Mouse (Mus musculus): Measurements from ENCODE around the gene Mthfs. TPM values are rescaled to one million over a fixed set of nuclear protein-coding genes. Genes with fewer than 3 reads are reported as not detected.

The Mthfs gene
- polyA plus RNA-seq, 1 experiment from 2014 or later, result 14.9 TPM

GRCm38 (mm10) chr9:89256556-89257335 is 46.3 kb downstream of the Mthfs start:
- Histone ChIP-seq H3K27me3 (no peaks in the 10 kb centered on the region), H3K9ac (no peak overlapping the region), H3K27ac (no peak overlapping the region), H3K4me2 (no peak overlapping the region), H3K36me3 (no peaks in the 10 kb centered on the region), H3K4me3 (no peak overlapping the region), H3K9me3 (replicated peaks) (no peaks in the 10 kb centered on the region), H3K4me1 (replicated peaks) (no peaks in the 10 kb centered on the region)
- no peak for ATAC-seq (replicated peaks; ENCODE audit: insufficient number of reproducible peaks, insufficient read depth, low FRiP score, low read depth)
- WGBS, result 75% methylated on average over 12 of the region's 12 CpGs

- Histone ChIP-seq H3K27me3 (no peaks in the 10 kb centered on the region), H3K36me3 (no peaks in the 10 kb centered on the region), H3K9me3 (replicated peaks) (no peaks in the 10 kb centered on the region), H3K4me2 (no peak overlapping the region), H3K4me1 (replicated peaks) (no peaks in the 10 kb centered on the region), H3K4me3 (no peak overlapping the region), H3K9ac (no peak overlapping the region), H3K27ac (no peak overlapping the region)
- no peak for ATAC-seq (replicated peaks; ENCODE audit: insufficient number of reproducible peaks, insufficient read depth, low FRiP score, low read depth)
- WGBS, result 84% methylated on average over 3 of the region's 3 CpGs
Measured at GRCm38 (mm10) chr9:89263968-89264367, 53.5 kb downstream of the Mthfs start.

- H3K36me3 ChIP-seq, result no peaks in the 10 kb centered on the region
- no peaks in the 10 kb centered on the region for H3K27me3 ChIP-seq
- no peak for ATAC-seq (replicated peaks; ENCODE audit: insufficient number of reproducible peaks, insufficient read depth, low FRiP score, low read depth)
- no peak overlapping the region for H3K4me3 ChIP-seq
- 88% methylated on average over 1 of the region's 1 CpGs for WGBS
- no peak overlapping the region for H3K4me2 ChIP-seq
- H3K9ac ChIP-seq, result no peak overlapping the region
- no peaks in the 10 kb centered on the region for H3K4me1 ChIP-seq (replicated peaks)
- no peak overlapping the region for H3K27ac ChIP-seq
- no peaks in the 10 kb centered on the region for H3K9me3 ChIP-seq (replicated peaks)
Measured at GRCm38 (mm10) chr9:89264571-89264970, 54.1 kb downstream of the Mthfs start.

GRCm38 (mm10) chr9:89267093-89267492 is 56.6 kb downstream of the Mthfs start:
- 63% methylated on average over 4 of the region's 4 CpGs for WGBS
- Histone ChIP-seq H3K4me3 (no peak overlapping the region), H3K4me2 (no peak overlapping the region), H3K9me3 (replicated peaks) (no peaks in the 10 kb centered on the region), H3K4me1 (replicated peaks) (no peaks in the 10 kb centered on the region), H3K27me3 (no peaks in the 10 kb centered on the region), H3K27ac (no peak overlapping the region), H3K9ac (no peak overlapping the region), H3K36me3 (no peaks in the 10 kb centered on the region)
- no peak for ATAC-seq (replicated peaks; ENCODE audit: insufficient number of reproducible peaks, insufficient read depth, low FRiP score, low read depth)

GRCm38 (mm10) chr9:89267572-89267971 is 57.1 kb downstream of the Mthfs start:
- Histone ChIP-seq H3K4me3 (no peak overlapping the region), H3K9me3 (replicated peaks) (no peaks in the 10 kb centered on the region), H3K9ac (no peak overlapping the region), H3K36me3 (no peaks in the 10 kb centered on the region), H3K4me2 (no peak overlapping the region), H3K27ac (no peak overlapping the region), H3K4me1 (replicated peaks) (no peaks in the 10 kb centered on the region), H3K27me3 (no peaks in the 10 kb centered on the region)
- ATAC-seq (replicated peaks; ENCODE audit: insufficient number of reproducible peaks, insufficient read depth, low FRiP score, low read depth), result no peak
- WGBS, result 62% methylated on average over 5 of the region's 5 CpGs

- Histone ChIP-seq H3K9me3 (replicated peaks) (no peaks in the 10 kb centered on the region), H3K4me1 (replicated peaks) (no peaks in the 10 kb centered on the region), H3K4me2 (no peak overlapping the region), H3K36me3 (no peaks in the 10 kb centered on the region), H3K27me3 (no peaks in the 10 kb centered on the region), H3K4me3 (no peak overlapping the region), H3K27ac (no peak overlapping the region), H3K9ac (no peak overlapping the region)
- ATAC-seq (replicated peaks; ENCODE audit: insufficient number of reproducible peaks, insufficient read depth, low FRiP score, low read depth), result no peak
- 58% methylated on average over 2 of the region's 2 CpGs for WGBS
Measured at GRCm38 (mm10) chr9:89270376-89270775, 59.9 kb downstream of the Mthfs start.

GRCm38 (mm10) chr9:89273766-89274165 is 63.3 kb downstream of the Mthfs start:
- Histone ChIP-seq H3K4me1 (replicated peaks) (no peaks in the 10 kb centered on the region), H3K27ac (no peak overlapping the region), H3K27me3 (no peaks in the 10 kb centered on the region), H3K4me2 (no peak overlapping the region), H3K36me3 (no peaks in the 10 kb centered on the region), H3K9ac (no peak overlapping the region), H3K9me3 (replicated peaks) (no peaks in the 10 kb centered on the region), H3K4me3 (no peak overlapping the region)
- WGBS, result 56% methylated on average over 7 of the region's 7 CpGs
- no peak for ATAC-seq (replicated peaks; ENCODE audit: insufficient number of reproducible peaks, insufficient read depth, low FRiP score, low read depth)

GRCm38 (mm10) chr9:89278207-89278606 is 67.7 kb downstream of the Mthfs start:
- WGBS, result 86% methylated on average over 8 of the region's 8 CpGs
- no peaks in the 10 kb centered on the region for H3K36me3 ChIP-seq
- H3K27me3 ChIP-seq, result no peaks in the 10 kb centered on the region
- no peak overlapping the region for H3K4me3 ChIP-seq
- no peak overlapping the region for H3K4me2 ChIP-seq
- no peak for ATAC-seq (replicated peaks; ENCODE audit: insufficient number of reproducible peaks, insufficient read depth, low FRiP score, low read depth)
- no peak overlapping the region for H3K27ac ChIP-seq
- no peaks in the 10 kb centered on the region for H3K4me1 ChIP-seq (replicated peaks)
- no peaks in the 10 kb centered on the region for H3K9me3 ChIP-seq (replicated peaks)
- H3K9ac ChIP-seq, result no peak overlapping the region

- 84% methylated on average over 2 of the region's 2 CpGs for WGBS
- H3K27ac ChIP-seq, result no peak overlapping the region
Measured at GRCm38 (mm10) chr9:89282374-89283068, 72.0 kb downstream of the Mthfs start.

GRCm38 (mm10) chr9:89288037-89288436 is 77.6 kb downstream of the Mthfs start:
- no peak overlapping the region for H3K27ac ChIP-seq
- H3K9ac ChIP-seq, result no peak overlapping the region
- ATAC-seq (replicated peaks; ENCODE audit: insufficient number of reproducible peaks, insufficient read depth, low FRiP score, low read depth), result no peak
- H3K4me3 ChIP-seq, result no peak overlapping the region
- no peaks in the 10 kb centered on the region for H3K36me3 ChIP-seq
- H3K4me1 ChIP-seq (replicated peaks), result no peaks in the 10 kb centered on the region
- no peak overlapping the region for H3K4me2 ChIP-seq
- 69% methylated on average over 2 of the region's 2 CpGs for WGBS
- H3K27me3 ChIP-seq, result no peaks in the 10 kb centered on the region
- H3K9me3 ChIP-seq (replicated peaks), result no peaks in the 10 kb centered on the region

More at GRCm38 (mm10) chr9:89282374-89283068, 72.0 kb downstream of the Mthfs start:
- no peak for ATAC-seq (replicated peaks; ENCODE audit: insufficient number of reproducible peaks, insufficient read depth, low FRiP score, low read depth)
- Histone ChIP-seq H3K36me3 (no peaks in the 10 kb centered on the region), H3K4me2 (no peak overlapping the region), H3K9ac (no peak overlapping the region), H3K9me3 (replicated peaks) (no peaks in the 10 kb centered on the region), H3K4me3 (no peak overlapping the region), H3K4me1 (replicated peaks) (no peaks in the 10 kb centered on the region), H3K27me3 (no peaks in the 10 kb centered on the region)

GRCm38 (mm10) chr9:89293364-89293763 is 82.9 kb downstream of the Mthfs start:
- H3K9me3 ChIP-seq (replicated peaks), result no peaks in the 10 kb centered on the region
- no peaks in the 10 kb centered on the region for H3K36me3 ChIP-seq
- WGBS, result 82% methylated on average over 3 of the region's 3 CpGs
- no peaks in the 10 kb centered on the region for H3K27me3 ChIP-seq
- no peak overlapping the region for H3K9ac ChIP-seq
- H3K4me2 ChIP-seq, result no peak overlapping the region
- no peak overlapping the region for H3K4me3 ChIP-seq
- H3K27ac ChIP-seq, result no peak overlapping the region
- no peaks in the 10 kb centered on the region for H3K4me1 ChIP-seq (replicated peaks)
- ATAC-seq (replicated peaks; ENCODE audit: insufficient number of reproducible peaks, insufficient read depth, low FRiP score, low read depth), result no peak

- H3K4me1 ChIP-seq (replicated peaks), result no peaks in the 10 kb centered on the region
- no peak overlapping the region for H3K27ac ChIP-seq
- WGBS, result 62% methylated on average over 3 of the region's 3 CpGs
- ATAC-seq (replicated peaks; ENCODE audit: insufficient number of reproducible peaks, insufficient read depth, low FRiP score, low read depth), result no peak
- H3K4me3 ChIP-seq, result no peak overlapping the region
- no peaks in the 10 kb centered on the region for H3K9me3 ChIP-seq (replicated peaks)
- H3K9ac ChIP-seq, result no peak overlapping the region
- H3K4me2 ChIP-seq, result no peak overlapping the region
- H3K27me3 ChIP-seq, result no peaks in the 10 kb centered on the region
- no peaks in the 10 kb centered on the region for H3K36me3 ChIP-seq
Measured at GRCm38 (mm10) chr9:89294121-89294520, 83.6 kb downstream of the Mthfs start.
